Mouse (Mus musculus): ENCODE results near the gene B3galt4.
"Not testable (repeated sequence)": the region's sequence is repeated elsewhere in the genome, so short reads cannot be mapped to it uniquely, and the experiment has no call there.

GRCm38 (mm10) chr17:33982136-33982535 lies 30.8 kb upstream of the B3galt4 start:
- TF ChIP-seq POLR2A (IDR thresholded peaks at IDR 0.05; ENCODE audit: borderline replicate concordance, extremely low read depth, low read depth, low read length): not testable (repeated sequence)
- peak; percentile 68 for TF ChIP-seq CTCF (IDR thresholded peaks at IDR 0.05; ENCODE audit: insufficient read depth, low read length)
